Mouse (Mus musculus): ENCODE measurements around the gene Mat2b. TPM values are rescaled to one million over a fixed set of nuclear protein-coding genes. Genes with fewer than 3 reads are reported as not detected.

Gene Mat2b
- polyA plus RNA-seq (2014; fragmentation: Illumina TruSeq; extraction: RNeasy Lipid Tissue Mini Kit (QIAGEN cat#74804); ENCODE audit: low read depth, low replicate concordance), result 50.9 TPM

GRCm38 (mm10) chr11:40695103-40695502 lies at the start of gene Mat2b:
Mat2b (minus strand) TSS chr11:40695203.

GRCm38 (mm10) chr11:40733339-40734174 lies 38.6 kb upstream of the Mat2b start, which contains the start of the genes Hmmr and Nudcd2:
Hmmr (minus strand) TSS chr11:40733422.
Nudcd2 (plus strand) TSS chr11:40733667.

Other genes with a start within 250 kb of the Mat2b start
- gene Hmmr, start 38.2 kb upstream of the Mat2b start, polyA plus RNA-seq (2014; fragmentation: Illumina TruSeq; extraction: RNeasy Lipid Tissue Mini Kit (QIAGEN cat#74804); ENCODE audit: low read depth, low replicate concordance), result 0.19 TPM
- 80.2 TPM for gene Nudcd2, start 38.5 kb upstream of the Mat2b start, polyA plus RNA-seq (2014; fragmentation: Illumina TruSeq; extraction: RNeasy Lipid Tissue Mini Kit (QIAGEN cat#74804); ENCODE audit: low read depth, low replicate concordance)
- gene Ccng1, start 60.1 kb upstream of the Mat2b start, polyA plus RNA-seq (2014; fragmentation: Illumina TruSeq; extraction: RNeasy Lipid Tissue Mini Kit (QIAGEN cat#74804); ENCODE audit: low read depth, low replicate concordance), result 57.3 TPM

Measured in liver, adult 10 weeks (tissue).